Mouse (Mus musculus) ZHBTc4 (cell line): ENCODE measurements around the gene Ltf.

Experiments
- DNase-seq: peaks from one replicate; pipeline ENCODE4 v3.0.0-alpha.2; 2011; ENCODE audit warnings: low read depth, low spot score

Gene Ltf

GRCm38 (mm10) chr9:111019022-111019421 is at the start of gene Ltf:
Gene Ltf, plus strand, starts transcription at chr9:111019271.
- no peak for DNase-seq

DNA sequence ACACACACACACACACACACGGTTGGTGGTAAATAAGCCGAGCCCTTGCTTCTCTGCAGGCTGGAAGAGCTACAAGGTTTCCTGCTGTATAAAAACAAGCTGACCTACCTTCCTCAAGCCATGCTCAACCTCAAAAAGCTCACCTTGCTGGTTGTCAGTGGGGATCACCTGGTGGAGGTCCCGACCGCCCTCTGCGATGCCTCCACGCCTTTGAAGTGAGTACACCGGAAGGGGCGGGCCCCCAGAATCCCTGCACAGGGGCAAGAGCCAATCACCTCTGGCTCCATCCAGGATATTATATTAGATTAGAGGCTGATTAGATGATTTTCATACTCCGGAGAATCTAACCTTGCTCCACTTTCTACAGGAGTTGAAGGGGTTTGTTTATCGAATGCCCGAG is 39.7 kb upstream of the Ltf start:
- DNase-seq: peak; percentile 89

- no peak for DNase-seq
Observed at GRCm38 (mm10) chr9:110982351-110982750, 36.7 kb upstream of the Ltf start.

DNA sequence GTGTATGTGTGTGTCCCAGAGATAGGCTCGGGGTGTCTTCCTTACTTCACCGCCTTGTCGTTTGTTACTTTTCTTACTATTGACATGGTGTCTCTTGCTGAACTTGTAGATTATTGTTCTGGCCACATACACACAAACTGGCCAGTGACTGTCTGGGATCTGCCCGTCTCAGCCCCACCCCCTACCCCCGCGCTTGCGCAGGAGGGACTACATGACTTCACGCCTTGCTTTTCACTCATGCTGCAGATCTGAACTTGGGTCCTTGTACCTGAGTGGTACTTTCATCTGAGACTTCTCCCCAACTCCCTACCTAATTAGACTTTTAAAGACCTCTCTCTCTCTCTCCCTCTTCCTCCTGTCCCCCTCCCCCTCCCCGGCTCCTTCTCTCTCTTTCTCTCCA is 35.0 kb upstream of the Ltf start:
- DNase-seq: peak; percentile 71

DNA sequence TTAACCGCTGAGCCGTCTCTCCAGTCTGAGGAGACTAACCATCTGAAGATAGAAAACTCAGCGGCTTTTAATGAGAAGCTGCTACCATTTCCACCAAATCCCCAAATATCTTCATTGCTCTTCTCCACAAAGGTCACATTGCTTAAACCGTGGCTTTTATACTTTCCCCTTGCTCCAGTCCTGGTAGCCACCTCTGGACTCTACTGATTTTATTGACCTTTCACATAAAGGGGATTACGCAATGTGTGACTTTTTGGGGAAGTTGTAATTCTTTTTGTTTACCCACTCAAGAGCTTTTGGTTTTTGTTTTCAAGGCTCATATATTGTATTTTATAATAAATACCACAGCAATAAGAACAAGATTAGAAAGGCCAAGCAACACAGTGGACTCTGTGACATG is 33.5 kb upstream of the Ltf start:
- no peak for DNase-seq

DNA sequence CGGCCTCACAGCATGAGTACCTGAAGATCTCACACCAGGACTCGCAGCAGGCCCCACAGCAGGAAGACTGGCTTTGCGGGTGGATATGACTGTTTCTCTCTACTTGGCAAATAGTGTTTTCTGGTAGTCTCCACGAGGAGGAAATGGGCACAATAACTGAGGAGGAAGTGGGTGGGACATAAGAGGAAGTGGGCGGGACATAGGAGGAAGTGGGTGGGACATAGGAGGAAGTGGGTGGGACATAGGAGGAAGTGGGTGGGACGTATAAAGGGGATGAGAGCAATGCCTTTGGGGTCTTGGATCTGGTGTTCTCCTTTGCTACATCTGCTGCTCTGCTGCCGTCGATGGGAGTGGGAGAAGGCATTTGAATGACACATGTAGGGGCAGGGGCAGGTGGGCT is 33.1 kb upstream of the Ltf start:
- no peak for DNase-seq

DNA sequence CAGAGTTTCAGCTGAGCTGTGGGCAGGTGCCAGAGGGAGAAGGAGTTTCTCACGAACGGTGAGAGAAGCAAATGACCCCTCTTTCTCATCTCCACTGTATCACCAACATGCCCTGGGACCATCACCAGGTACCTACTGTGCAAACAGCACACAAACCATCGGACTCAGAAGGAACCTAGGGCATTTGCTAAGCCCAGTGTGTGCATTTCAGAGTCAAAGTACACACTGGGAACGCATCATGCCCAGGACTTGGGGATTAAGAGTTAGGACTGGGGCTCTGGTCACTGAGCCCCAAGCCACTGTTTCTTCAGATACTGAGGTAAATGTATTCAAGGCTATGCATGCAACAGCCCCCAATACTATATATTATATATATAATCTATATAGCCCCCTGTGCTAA is 31.7 kb upstream of the Ltf start:
- DNase-seq: no peak

DNA sequence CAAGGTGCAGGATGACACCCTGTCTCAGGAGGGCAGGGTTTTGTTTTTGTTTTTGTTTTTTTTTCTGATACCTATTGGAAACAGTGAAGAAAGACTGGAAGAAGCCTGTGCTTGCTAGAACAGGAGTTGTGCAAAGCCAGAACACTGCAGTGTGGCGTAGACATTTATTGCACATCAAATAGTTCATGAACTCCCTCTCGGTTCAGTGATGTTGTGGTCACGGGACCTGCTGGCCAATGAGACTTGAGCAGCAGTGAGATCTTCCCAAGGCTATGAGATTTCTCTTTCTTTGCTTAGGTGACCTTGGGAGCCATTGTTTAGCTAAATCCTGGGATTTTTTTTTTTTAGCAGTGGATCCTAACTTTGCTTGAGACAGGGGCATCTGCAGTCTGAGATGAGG is 31.0 kb upstream of the Ltf start:
- no peak for DNase-seq

GRCm38 (mm10) chr9:110989141-110989540 is 29.9 kb upstream of the Ltf start:
- DNase-seq: no peak

- DNase-seq: no peak
Observed at GRCm38 (mm10) chr9:110989543-110989942, 29.5 kb upstream of the Ltf start.

DNA sequence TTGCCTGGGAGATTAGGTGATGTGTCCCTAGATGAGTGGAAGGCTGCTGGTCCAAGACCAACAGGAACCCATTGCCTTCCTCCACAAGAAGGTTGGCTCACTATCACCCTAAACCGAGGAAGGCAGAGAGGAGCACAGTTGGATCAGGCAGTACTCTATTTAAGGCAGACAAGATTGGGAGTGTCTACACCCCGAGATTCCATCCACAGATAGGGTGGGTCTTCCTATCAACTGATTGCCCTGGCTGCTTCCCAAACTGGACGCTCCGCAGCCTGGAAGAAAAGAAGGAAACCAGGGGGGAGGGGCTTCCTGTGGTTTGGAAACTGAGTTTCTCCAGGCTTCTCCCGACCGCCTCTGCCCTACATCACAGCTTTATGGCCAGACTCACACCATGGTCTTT is 28.9 kb upstream of the Ltf start, which contains the start of gene Rtp3:
TSS of gene Rtp3 (minus strand) at position 380 of the 400 bp plus-strand sequence.
- DNase-seq: no peak

DNA sequence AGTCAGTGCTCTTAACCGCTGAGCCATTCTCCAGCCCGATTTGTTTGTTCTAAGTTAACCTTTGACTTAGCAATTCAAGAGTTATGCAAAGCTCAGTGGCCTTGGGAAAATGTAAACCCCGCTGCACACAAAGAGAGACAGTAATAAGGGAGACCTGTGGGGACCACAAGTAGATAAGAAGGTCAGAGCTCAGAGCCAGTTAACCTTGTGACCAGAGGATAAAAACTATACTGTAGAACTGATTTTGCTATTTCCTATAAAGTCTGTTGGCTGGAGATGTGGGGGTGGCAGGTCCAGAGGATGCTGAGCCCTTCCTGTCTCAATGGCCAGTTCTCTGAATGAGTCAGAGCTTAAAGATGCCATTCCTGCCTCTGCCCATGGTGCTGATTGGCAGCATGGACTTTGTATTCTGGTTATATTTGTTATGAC is 25.8 kb upstream of the Ltf start:
- no peak for DNase-seq

GRCm38 (mm10) chr9:110994716-110995172 is 24.3 kb upstream of the Ltf start:
- peak; percentile 96 for DNase-seq

GRCm38 (mm10) chr9:110997245-110997644 is 21.8 kb upstream of the Ltf start:
- peak; percentile 95 for DNase-seq

DNA sequence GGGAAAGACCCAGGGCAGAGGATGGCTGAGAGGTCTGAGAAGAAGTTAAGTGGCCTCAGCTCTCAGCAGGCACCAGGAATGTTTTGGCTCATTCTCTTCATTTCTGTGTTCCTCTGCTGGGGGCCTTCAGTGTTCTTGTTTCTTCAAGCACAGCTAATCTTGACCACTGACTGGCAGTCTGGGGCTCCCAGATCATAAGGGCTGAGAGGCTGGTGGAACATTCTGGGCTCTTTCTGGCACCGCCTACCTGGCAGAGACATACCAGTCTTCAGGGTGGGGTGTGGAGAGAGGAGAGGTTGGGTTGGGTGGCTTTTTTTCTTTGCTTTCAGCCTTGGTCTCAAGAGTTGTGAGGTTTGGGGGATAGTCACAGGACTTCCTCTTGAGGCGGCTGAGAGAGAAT is 20.0 kb upstream of the Ltf start:
- DNase-seq: no peak

DNA sequence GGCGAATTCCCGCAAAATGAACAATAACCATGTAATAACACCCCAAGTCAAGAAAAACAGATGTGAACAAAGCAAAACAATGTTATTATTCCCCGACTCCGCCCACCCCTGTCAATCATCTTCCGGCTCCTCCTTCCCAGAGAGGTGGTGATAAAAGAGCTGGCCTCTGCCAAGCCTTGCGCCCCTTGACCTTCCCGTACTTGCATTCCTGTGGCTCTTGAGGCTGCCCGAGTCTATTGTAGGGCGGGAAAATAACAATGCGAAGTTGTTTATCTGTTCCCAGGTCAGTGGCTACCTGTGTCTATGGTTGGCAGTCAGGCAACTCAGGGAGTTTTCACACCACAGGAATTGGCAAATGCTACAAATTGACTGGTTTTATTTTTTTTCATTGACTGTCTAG is 19.2 kb upstream of the Ltf start:
- no peak for DNase-seq

GRCm38 (mm10) chr9:111001621-111002020 is 17.4 kb upstream of the Ltf start:
- DNase-seq: no peak

DNA sequence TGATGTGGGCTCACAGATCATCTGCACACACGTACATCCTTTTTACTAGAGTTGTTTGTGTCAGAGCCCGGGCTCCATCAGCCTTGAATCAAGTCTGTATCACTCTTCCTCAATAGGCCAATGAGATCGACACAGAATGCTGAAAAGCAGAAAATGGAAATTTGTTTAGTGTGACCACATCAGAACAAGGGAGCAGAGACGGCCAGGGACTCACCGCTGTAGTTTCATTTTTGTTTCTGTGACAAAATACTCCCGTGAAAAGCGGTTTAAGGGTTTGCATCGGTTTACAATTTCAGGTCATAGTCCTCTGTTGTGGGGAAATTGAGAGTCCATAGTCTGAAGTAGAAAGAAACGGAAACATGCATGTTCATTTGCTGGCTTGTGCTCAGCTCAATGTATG is 15.8 kb upstream of the Ltf start:
- no peak for DNase-seq

DNA sequence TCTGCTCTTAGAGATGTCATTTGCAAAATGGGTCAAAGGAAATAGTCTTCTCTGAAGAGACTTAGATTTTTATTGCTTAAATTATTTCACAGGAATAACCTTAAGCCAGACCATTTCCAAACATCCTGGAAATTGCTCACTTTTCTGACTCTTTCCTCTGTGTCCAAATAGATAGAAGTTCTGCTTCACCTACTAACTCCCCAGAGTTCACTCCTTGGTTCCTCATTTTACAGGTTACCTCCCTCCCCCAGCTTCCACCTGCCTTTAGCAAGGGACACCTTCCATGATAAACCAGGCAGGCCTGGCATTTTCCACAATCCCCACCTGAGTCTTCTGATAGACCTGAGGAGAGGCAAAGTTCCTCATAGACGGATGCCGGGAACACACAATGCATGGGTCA is 12.5 kb upstream of the Ltf start:
- DNase-seq: no peak

GRCm38 (mm10) chr9:111009763-111010162 is 9.3 kb upstream of the Ltf start:
- DNase-seq: no peak

DNA sequence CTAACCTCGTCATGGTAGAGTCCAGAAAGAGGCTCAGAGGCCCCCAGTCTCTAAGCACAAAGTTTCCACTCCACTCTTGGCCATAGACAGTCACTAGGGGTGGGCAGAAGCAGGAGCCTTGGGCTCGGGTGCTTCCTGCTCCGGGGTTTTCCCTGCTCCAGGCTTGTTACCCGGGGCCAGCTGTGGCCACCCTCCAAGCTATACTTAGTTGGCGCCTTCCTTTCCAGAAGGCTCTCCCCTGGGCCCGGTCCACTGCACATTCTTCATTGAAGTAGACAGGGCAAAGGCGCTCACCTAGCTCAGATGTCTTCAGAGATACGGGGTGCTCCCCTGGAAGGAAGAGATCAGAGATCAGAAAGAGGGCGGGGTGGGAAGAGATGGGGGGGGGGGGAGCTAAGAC is 7.5 kb upstream of the Ltf start:
- DNase-seq: no peak

DNA sequence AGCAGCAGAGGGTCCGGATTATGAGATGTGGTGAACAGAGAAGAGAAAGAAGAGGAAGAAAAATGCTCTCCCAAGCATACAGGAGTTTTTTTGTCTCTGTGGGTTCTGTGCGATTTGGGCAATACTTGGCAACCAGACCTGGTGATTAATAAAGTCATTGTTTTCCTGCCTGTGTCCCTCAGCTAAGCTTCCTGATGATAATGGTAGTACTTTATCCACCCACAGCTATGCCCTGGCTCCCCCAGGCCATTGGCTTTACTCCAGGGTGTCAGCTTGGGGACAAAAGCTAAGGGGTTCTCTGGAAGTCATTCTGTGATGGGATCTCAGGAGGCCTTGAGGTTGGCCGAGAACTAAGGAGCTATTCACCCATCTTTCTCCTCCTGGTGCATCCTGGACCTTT is 7.0 kb upstream of the Ltf start:
- DNase-seq: no peak

DNA sequence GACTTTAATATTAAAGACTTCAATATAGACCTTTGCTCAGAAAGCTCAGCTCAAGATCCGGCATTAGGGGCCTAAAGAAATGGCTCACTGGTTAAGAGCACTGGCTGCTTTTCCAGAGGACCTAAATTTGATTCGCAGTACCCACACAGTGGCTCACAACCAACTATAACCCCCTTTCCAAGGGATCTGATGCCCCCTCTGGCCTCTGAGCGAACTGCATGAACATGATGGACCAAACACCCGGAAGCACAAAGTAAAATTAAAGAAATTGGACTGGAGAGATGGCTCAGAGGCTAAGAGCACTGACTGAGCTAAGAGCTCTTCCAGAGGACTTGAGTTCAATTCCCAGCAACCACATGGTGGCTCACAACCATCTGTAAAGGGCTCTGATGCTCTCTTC is 3.4 kb upstream of the Ltf start:
- peak; percentile 62 for DNase-seq

GRCm38 (mm10) chr9:111026791-111027190 is 7.7 kb downstream of the Ltf start:
- no peak for DNase-seq

GRCm38 (mm10) chr9:111033717-111034116 is 14.6 kb downstream of the Ltf start:
- DNase-seq: no peak
